ENCODE assay signal across 17 mouse cellular contexts in the genomic region with DNA sequence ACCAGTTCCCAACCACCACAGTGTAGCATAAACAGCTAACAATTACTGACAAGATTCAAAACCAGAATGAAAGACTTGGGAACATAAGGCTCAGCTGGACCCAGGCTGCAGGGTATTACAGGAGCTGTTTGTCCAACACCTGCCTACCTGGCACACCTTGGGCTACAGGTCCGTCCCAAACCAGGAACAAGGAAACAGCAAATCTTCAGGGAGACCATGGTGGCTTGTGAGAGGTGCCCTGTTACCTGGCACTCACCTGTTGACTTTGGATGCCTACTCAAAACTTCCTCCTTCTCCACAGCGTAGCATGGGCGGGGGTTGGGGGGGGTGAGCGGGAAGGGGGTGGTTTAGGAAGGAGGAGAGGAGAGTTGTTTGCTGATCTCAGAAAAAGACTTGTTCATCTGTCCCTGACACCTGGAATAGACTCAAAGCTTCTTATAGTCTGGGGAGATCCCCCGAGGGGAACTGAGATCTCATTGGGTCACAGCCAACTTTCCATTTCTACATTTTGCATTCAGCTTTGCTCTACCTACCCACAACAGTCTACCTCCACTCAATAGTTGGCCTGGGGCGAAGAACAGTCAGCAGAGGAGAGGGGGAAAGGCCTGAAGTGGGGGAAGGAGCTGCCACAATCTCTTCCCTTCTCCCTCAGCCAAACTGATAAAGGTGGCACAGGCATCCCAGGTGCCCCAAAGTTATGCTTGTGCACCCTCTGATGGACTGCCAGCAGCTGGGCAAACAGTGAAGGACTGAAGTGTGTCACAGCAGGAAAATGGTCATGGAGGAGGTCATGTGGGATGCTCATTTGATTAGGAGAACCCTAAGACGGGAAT. TPM values are rescaled to one million over a fixed set of nuclear protein-coding genes. Genes with fewer than 3 reads are reported as not detected.
A peak's percentile ranks its signal among the peaks of the same experiment; 100 is the strongest.
DNase-seq lines count a peak whose midpoint lies in the region; ATAC-seq and TF ChIP-seq lines count a peak whose summit lies in the region.
"Had no signal": no experiment of that assay in that cellular context is flagged by ENCODE, and none has a peak within 500 bp of the region (broad histone marks: within the 10 kb centered on the region; RNA-seq: fewer than 3 reads in every experiment).

No protein-coding gene starts in this region.

- H3K79me2 ChIP-seq in CH12.LX (replicated peaks; ENCODE audit: control insufficient read depth, extremely low read depth, insufficient read depth, poor library complexity, severe bottlenecking): no peaks in the 10 kb centered on the region

- no peak overlapping the region for H3K9ac ChIP-seq in kidney, embryonic 16.5 days (replicated peaks; ENCODE audit: low read length)
- H3K9ac ChIP-seq in CH12.LX (ENCODE audit: insufficient read depth, low read depth): no peak overlapping the region
- no peak overlapping the region for H3K9ac ChIP-seq in lung, embryonic 16.5 days (ENCODE audit: low read length)
- no peak overlapping the region for H3K9ac ChIP-seq in midbrain, embryonic 15.5 days
- no peak overlapping the region for H3K9ac ChIP-seq in hindbrain, embryonic 11.5 days (ENCODE audit: low read depth, low read length)
- H3K9ac ChIP-seq: forebrain, embryonic 13.5 days; heart, embryonic 12.5 days; limb, embryonic 13.5 days had no signal

- H3K4me3 ChIP-seq in kidney, embryonic 16.5 days (ENCODE audit: low read length): no peak overlapping the region
- H3K4me3 ChIP-seq in CH12.LX (replicated peaks in 1 of 3; ENCODE audit: low read depth in 2 of 3, low read length in 2 of 3, poor library complexity in 1 of 3): peak overlapping the region; percentile 14 to 40 (median 31)
- H3K4me3 ChIP-seq in lung, embryonic 16.5 days (ENCODE audit: low read length): no peak overlapping the region
- peak overlapping the region; percentile 12; the same call in 1 of the 2 replicates for H3K4me3 ChIP-seq in spleen, adult 2 months (ENCODE audit: extremely low read depth, insufficient read depth, insufficient read length)
- no peak overlapping the region for H3K4me3 ChIP-seq in midbrain, embryonic 15.5 days
- H3K4me3 ChIP-seq in hindbrain, embryonic 11.5 days (ENCODE audit: low read depth, low read length): no peak overlapping the region
- H3K4me3 ChIP-seq: forebrain, embryonic 13.5 days; heart, embryonic 12.5 days; limb, embryonic 13.5 days had no signal

- no peaks in the 10 kb centered on the region for H3K4me1 ChIP-seq in kidney, embryonic 16.5 days (ENCODE audit: insufficient read depth, low read length)
- peaks cover 25 to 68% of the 10 kb centered on the region in 2 experiments for H3K4me1 ChIP-seq in CH12.LX (ENCODE audit: control insufficient read depth in 1 of 2, insufficient read depth in 2 of 2)
- no peaks in the 10 kb centered on the region for H3K4me1 ChIP-seq in lung, embryonic 16.5 days (replicated peaks; ENCODE audit: control insufficient read depth, insufficient read depth, low read length)
- H3K4me1 ChIP-seq in spleen, adult 2 months (ENCODE audit: control insufficient read depth, insufficient read depth, insufficient read length): peaks cover 18% of the 10 kb centered on the region; the same call in 1 of the 2 replicates
- no peaks in the 10 kb centered on the region for H3K4me1 ChIP-seq in midbrain, embryonic 15.5 days
- no peaks in the 10 kb centered on the region for H3K4me1 ChIP-seq in hindbrain, embryonic 11.5 days (replicated peaks; ENCODE audit: control insufficient read depth, insufficient read depth, low read length)
- H3K4me1 ChIP-seq: forebrain, embryonic 13.5 days; heart, embryonic 12.5 days; limb, embryonic 13.5 days had no signal

- TF ChIP-seq EP300 in CH12.LX (IDR thresholded peaks at IDR 0.05; ENCODE audit: low read length): peak; percentile 92

- dilution Hi-C loops in CH12.LX (cut with MboI; ENCODE audit: extremely low pct_ligation_motif_present, extremely low pct_unique_long_range_greater_than_20kb, low sequenced_read_pairs): no loop called here

- in situ Hi-C loops in CH12.LX (cut with MboI; ENCODE audit: low pct_ligation_motif_present, low pct_unique_long_range_greater_than_20kb, low sequenced_read_pairs): no loop called here

- H3K4me2 ChIP-seq in kidney, embryonic 16.5 days (replicated peaks; ENCODE audit: low read depth, low read length): no peak overlapping the region
- peak overlapping the region; percentile 80 for H3K4me2 ChIP-seq in CH12.LX (ENCODE audit: insufficient read depth, low read depth, poor library complexity, severe bottlenecking)
- no peak overlapping the region for H3K4me2 ChIP-seq in lung, embryonic 16.5 days (ENCODE audit: low read depth, low read length)
- no peak overlapping the region for H3K4me2 ChIP-seq in midbrain, embryonic 15.5 days
- H3K4me2 ChIP-seq in hindbrain, embryonic 11.5 days (replicated peaks; ENCODE audit: low read depth, low read length): no peak overlapping the region
- H3K4me2 ChIP-seq: forebrain, embryonic 13.5 days; heart, embryonic 12.5 days; limb, embryonic 13.5 days had no signal

- TF ChIP-seq CTCF in CH12.LX (conservative IDR thresholded peaks at IDR 0.05 in 1 of 2, IDR thresholded peaks at IDR 0.05 in 1 of 2; ENCODE audit: low read depth in 2 of 2, low read length in 2 of 2): no peak
- no peak for TF ChIP-seq CTCF in spleen, adult 2 months (IDR thresholded peaks at IDR 0.05; ENCODE audit: extremely low read depth, insufficient read depth, insufficient read length, insufficient replicate concordance)

- no peak for ATAC-seq in kidney, embryonic 16.5 days (ENCODE audit: low FRiP score, low TSS enrichment)
- peak; percentile 56; the same call in 1 of the 2 replicates for ATAC-seq in lung, embryonic 16.5 days (ENCODE audit: low read depth)
- ATAC-seq in midbrain, embryonic 15.5 days (replicated peaks): no peak
- no peak for ATAC-seq in hindbrain, embryonic 11.5 days (ENCODE audit: low FRiP score)
- ATAC-seq: forebrain, embryonic 13.5 days had no signal

- WGBS in kidney, embryonic 16.5 days: 82% methylated on average over 7 of the region's 7 CpGs
- WGBS in lung, embryonic 16.5 days: 60% methylated on average over 7 of the region's 7 CpGs
- WGBS in spleen, adult 2 months: 34% methylated on average over 7 of the region's 7 CpGs
- 82% methylated on average over 7 of the region's 7 CpGs for WGBS in midbrain, embryonic 15.5 days
- 82% methylated on average over 7 of the region's 7 CpGs for WGBS in hindbrain, embryonic 11.5 days

- no peaks in the 10 kb centered on the region for H3K36me3 ChIP-seq in kidney, embryonic 16.5 days (ENCODE audit: insufficient read depth, low read length)
- no peaks in the 10 kb centered on the region for H3K36me3 ChIP-seq in CH12.LX (replicated peaks in 1 of 2; ENCODE audit: control insufficient read depth in 1 of 2, insufficient read depth in 1 of 2, low read length in 1 of 2)
- no peaks in the 10 kb centered on the region for H3K36me3 ChIP-seq in lung, embryonic 16.5 days (ENCODE audit: control insufficient read depth, insufficient read depth, low read length)
- H3K36me3 ChIP-seq in spleen, adult 2 months (ENCODE audit: control insufficient read depth, insufficient read depth, low read length): no peaks in the 10 kb centered on the region
- no peaks in the 10 kb centered on the region for H3K36me3 ChIP-seq in midbrain, embryonic 15.5 days (replicated peaks)
- H3K36me3 ChIP-seq in hindbrain, embryonic 11.5 days (ENCODE audit: control insufficient read depth, insufficient read depth, low read length): no peaks in the 10 kb centered on the region
- H3K36me3 ChIP-seq: heart, embryonic 12.5 days; limb, embryonic 13.5 days had no signal

- H3K27ac ChIP-seq in kidney, embryonic 16.5 days (ENCODE audit: low read length): no peak overlapping the region
- H3K27ac ChIP-seq in CH12.LX (ENCODE audit: insufficient read depth, low read depth): peak overlapping the region; percentile 67
- H3K27ac ChIP-seq in lung, embryonic 16.5 days (ENCODE audit: low read length): no peak overlapping the region
- peak overlapping the region; percentile 90 for H3K27ac ChIP-seq in spleen, adult 2 months (ENCODE audit: insufficient read depth, low read length)
- H3K27ac ChIP-seq in midbrain, embryonic 15.5 days: no peak overlapping the region
- H3K27ac ChIP-seq in hindbrain, embryonic 11.5 days (ENCODE audit: low read depth, low read length): no peak overlapping the region
- H3K27ac ChIP-seq: forebrain, embryonic 13.5 days; limb, embryonic 13.5 days had no signal

- no peak; the same call in 1 of the 2 replicates for TF ChIP-seq RAD21 in CH12.LX (IDR thresholded peaks at IDR 0.05; ENCODE audit: low read depth, low read length)

- no peak for TF ChIP-seq POLR2A in CH12.LX (IDR thresholded peaks at IDR 0.05; ENCODE audit: low read depth, low read length)
- TF ChIP-seq POLR2A in spleen, adult 2 months (IDR thresholded peaks at IDR 0.05; ENCODE audit: low read depth, low read length): peak; percentile 43

- no peaks in the 10 kb centered on the region for H3K9me3 ChIP-seq in kidney, embryonic 16.5 days (ENCODE audit: low read length)
- H3K9me3 ChIP-seq in CH12.LX (replicated peaks; ENCODE audit: low read length): no peaks in the 10 kb centered on the region
- H3K9me3 ChIP-seq in lung, embryonic 16.5 days (ENCODE audit: control insufficient read depth, low read length): no peaks in the 10 kb centered on the region
- no peaks in the 10 kb centered on the region for H3K9me3 ChIP-seq in midbrain, embryonic 15.5 days
- no peaks in the 10 kb centered on the region for H3K9me3 ChIP-seq in hindbrain, embryonic 11.5 days (ENCODE audit: control insufficient read depth, low read length)
- H3K9me3 ChIP-seq: forebrain, embryonic 13.5 days; heart, embryonic 12.5 days; limb, embryonic 13.5 days had no signal

- peak; percentile 60 for DNase-seq in kidney, adult 9 months
- peak; percentile 89 for DNase-seq in CH12.LX (ENCODE audit: extremely low read depth)
- peak; percentile 63 to 72 for DNase-seq in spleen, adult 2 months (ENCODE audit: low read depth in 1 of 2, low spot score in 2 of 2)
- no peak for DNase-seq in layer of hippocampus, postnatal 10 days (ENCODE audit: low spot score in 2 of 2)
- no peak for DNase-seq in hindbrain, embryonic 11.5 days (ENCODE audit: low spot score)
- DNase-seq: adrenal gland, postnatal 25 days; cerebellum, adult 11 months; gastrocnemius, postnatal 10 days; thymus, postnatal 25 days had no signal

- no peaks in the 10 kb centered on the region for H3K27me3 ChIP-seq in kidney, embryonic 16.5 days (ENCODE audit: insufficient read depth, low read length)
- no peaks in the 10 kb centered on the region for H3K27me3 ChIP-seq in CH12.LX (replicated peaks)
- H3K27me3 ChIP-seq in lung, embryonic 16.5 days (ENCODE audit: control insufficient read depth, insufficient read depth, low read depth, low read length): no peaks in the 10 kb centered on the region
- H3K27me3 ChIP-seq in spleen, adult 2 months (ENCODE audit: control insufficient read depth, insufficient read depth, low read length): no peaks in the 10 kb centered on the region
- H3K27me3 ChIP-seq in midbrain, embryonic 15.5 days (replicated peaks): no peaks in the 10 kb centered on the region
- H3K27me3 ChIP-seq in hindbrain, embryonic 11.5 days (ENCODE audit: control insufficient read depth, insufficient read depth, low read length): no peaks in the 10 kb centered on the region
- H3K27me3 ChIP-seq: forebrain, embryonic 13.5 days; limb, embryonic 13.5 days had no signal

RNA-seq across cellular contexts. Expression of gene Pigr, which starts 6.0 kb away (rescaled TPM):
- not detected in 2 replicates for polyA plus RNA-seq in kidney, embryonic 16.5 days (2015; fragmentation: Nextera tagmentation; extraction: Ambion mirVana)
- total RNA-seq in CH12.LX (2012; rRNA removed) (0.04 TPM in 1 of 2 replicates, not detected in the other), CH12.LX (2014; rRNA removed) (not detected in 2 replicates)
- polyA plus RNA-seq in CH12.LX (2012; ENCODE audit: insufficient read length, low read depth): 0.19 and 0.21 TPM in 2 replicates
- polyA plus RNA-seq in lung, embryonic 16.5 days (2015; fragmentation: Nextera tagmentation; extraction: Ambion mirVana): 0.06 and 0.14 TPM in 2 replicates
- 0.20 and 0.32 TPM in 2 replicates for polyA plus RNA-seq in spleen, adult 2 months (2012; rRNA removed)
- polyA plus RNA-seq in midbrain, embryonic 15.5 days (2015; fragmentation: Nextera tagmentation; extraction: Ambion mirVana): not detected in 2 replicates
- total RNA-seq in layer of hippocampus, postnatal 10 days (2021): not detected
- polyA plus RNA-seq in hindbrain, embryonic 11.5 days (2014; fragmentation: Nextera tagmentation; extraction: Ambion mirVana): not detected in 2 replicates
- total RNA-seq: adrenal gland, postnatal 25 days; gastrocnemius, postnatal 10 days; layer of hippocampus, postnatal 14 days; megakaryocyte-erythroid progenitor cell, adult 5-6 weeks had no signal
- polyA plus RNA-seq: forebrain, embryonic 13.5 days; heart, embryonic 12.5 days; limb, embryonic 13.5 days had no signal

RNA-seq across cellular contexts. Expression of gene Fcamr, which starts 19.8 kb away (rescaled TPM):
- not detected in 2 replicates for polyA plus RNA-seq in kidney, embryonic 16.5 days (2015; fragmentation: Nextera tagmentation; extraction: Ambion mirVana)
- total RNA-seq in CH12.LX (2012; rRNA removed) (0.08 and 0.17 TPM in 2 replicates), CH12.LX (2014; rRNA removed) (not detected in 2 replicates)
- polyA plus RNA-seq in CH12.LX (2012; ENCODE audit: insufficient read length, low read depth): 0.74 and 1.7 TPM in 2 replicates
- polyA plus RNA-seq in lung, embryonic 16.5 days (2015; fragmentation: Nextera tagmentation; extraction: Ambion mirVana): 0.11 TPM in 1 of 2 replicates, not detected in the other
- polyA plus RNA-seq in spleen, adult 2 months (2012; rRNA removed): 0.67 and 2.1 TPM in 2 replicates
- not detected in 2 replicates for polyA plus RNA-seq in midbrain, embryonic 15.5 days (2015; fragmentation: Nextera tagmentation; extraction: Ambion mirVana)
- not detected for total RNA-seq in layer of hippocampus, postnatal 10 days (2021)
- 0.14 TPM in 1 of 2 replicates, not detected in the other for polyA plus RNA-seq in hindbrain, embryonic 11.5 days (2014; fragmentation: Nextera tagmentation; extraction: Ambion mirVana)
- total RNA-seq: adrenal gland, postnatal 25 days; gastrocnemius, postnatal 10 days; layer of hippocampus, postnatal 14 days; megakaryocyte-erythroid progenitor cell, adult 5-6 weeks had no signal
- polyA plus RNA-seq: forebrain, embryonic 13.5 days; limb, embryonic 13.5 days had no signal

RNA-seq across cellular contexts. Expression of gene Fcmr, which starts 44.9 kb away (rescaled TPM):
- polyA plus RNA-seq in kidney, embryonic 16.5 days (2015; fragmentation: Nextera tagmentation; extraction: Ambion mirVana): 0.36 TPM in 1 of 2 replicates, not detected in the other
- 0.21 and 0.46 TPM in 2 replicates for total RNA-seq in CH12.LX (2012; rRNA removed)
- total RNA-seq in CH12.LX (2014; rRNA removed): 0.39 and 0.56 TPM in 2 replicates
- polyA plus RNA-seq in CH12.LX (2012; ENCODE audit: insufficient read length, low read depth): 0.76 and 0.96 TPM in 2 replicates
- 0.30 TPM in 1 of 2 replicates, not detected in the other for polyA plus RNA-seq in lung, embryonic 16.5 days (2015; fragmentation: Nextera tagmentation; extraction: Ambion mirVana)
- polyA plus RNA-seq in spleen, adult 2 months (2012; rRNA removed): 452 and 608 TPM in 2 replicates
- polyA plus RNA-seq in midbrain, embryonic 15.5 days (2015; fragmentation: Nextera tagmentation; extraction: Ambion mirVana): 0.63 and 0.72 TPM in 2 replicates
- not detected for total RNA-seq in layer of hippocampus, postnatal 10 days (2021)
- polyA plus RNA-seq in hindbrain, embryonic 11.5 days (2014; fragmentation: Nextera tagmentation; extraction: Ambion mirVana): not detected in 2 replicates
- polyA plus RNA-seq: forebrain, embryonic 13.5 days; limb, embryonic 13.5 days had no signal

Comparison
In these comparisons a context has a peak if more than half of its experiments do, and no peak if none do; other contexts are left out.
1. DNase-seq: peak in kidney, adult 9 months (single experiment), CH12.LX (single experiment) and spleen, adult 2 months (2 of 2); none in layer of hippocampus, postnatal 10 days (0 of 2) and hindbrain, embryonic 11.5 days (single experiment).
2. H3K27ac ChIP-seq: peak in CH12.LX (single experiment) and spleen, adult 2 months (single experiment); none in kidney, embryonic 16.5 days (single experiment), lung, embryonic 16.5 days (single experiment), midbrain, embryonic 15.5 days (single experiment) and hindbrain, embryonic 11.5 days (single experiment).
3. H3K4me3 ChIP-seq: peak in CH12.LX (3 of 3) and spleen, adult 2 months (single experiment); none in kidney, embryonic 16.5 days (single experiment), lung, embryonic 16.5 days (single experiment), midbrain, embryonic 15.5 days (single experiment) and hindbrain, embryonic 11.5 days (single experiment).
4. RNA of gene Fcmr, which starts 44.9 kb away (polyA plus RNA-seq): 452 to 608 TPM in spleen, adult 2 months; 0.76 to 0.96 TPM in CH12.LX, 0.63 to 0.72 TPM in midbrain, embryonic 15.5 days, 0.36 TPM in kidney, embryonic 16.5 days, 0.30 TPM in lung, embryonic 16.5 days and not detected in hindbrain, embryonic 11.5 days; every median in the first group is over 100 times any median in the second.